Mouse (Mus musculus): ENCODE measurements around the gene Cdh4.

DNA sequence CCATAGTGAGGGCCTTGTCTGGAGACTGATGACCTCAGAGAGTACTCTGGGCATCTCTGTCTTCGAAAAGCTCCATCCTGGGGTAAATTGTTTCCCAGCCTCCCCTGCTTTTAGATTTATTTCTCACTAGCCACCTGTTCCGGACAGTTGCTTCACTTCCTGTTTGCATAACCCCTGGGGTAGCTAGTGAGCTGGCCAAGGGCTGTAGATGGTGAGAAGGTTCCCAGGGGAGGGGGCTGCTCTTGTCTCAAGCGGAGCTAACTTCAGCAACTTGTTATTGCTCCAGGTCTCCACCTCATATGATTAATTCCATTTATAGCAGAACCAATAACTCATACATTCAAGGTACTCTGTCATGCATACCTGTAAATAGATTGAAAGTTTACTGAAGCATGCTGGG is 16.6 kb upstream of the Cdh4 start:
- TF ChIP-seq CTCF (IDR thresholded peaks at IDR 0.05; ENCODE audit: low read depth) (no peak), EP300 (IDR thresholded peaks at IDR 0.05; ENCODE audit: low read depth) (no peak)
